Comparison of ENCODE assay signal across 30 mouse cellular contexts in genomic region chr4:140063153-140063671, GRCm38 (mm10).
DNase-seq lines count a peak whose midpoint lies in the region; ATAC-seq lines count a peak whose summit lies in the region.
"Had no signal": no experiment of that assay in that cellular context is flagged by ENCODE, and none has a peak within 500 bp of the region (broad histone marks: within the 10 kb centered on the region; RNA-seq: fewer than 3 reads in every experiment).

No protein-coding gene starts in this region.

- H3K4me3 ChIP-seq in forebrain, embryonic 14.5 days (ENCODE audit: low read depth, low read length): no peak overlapping the region
- no peak overlapping the region for H3K4me3 ChIP-seq in forebrain, embryonic 15.5 days
- no peak overlapping the region for H3K4me3 ChIP-seq in kidney, embryonic 14.5 days (ENCODE audit: low read length)
- H3K4me3 ChIP-seq in kidney, embryonic 16.5 days (ENCODE audit: low read length): no peak overlapping the region
- no peak overlapping the region for H3K4me3 ChIP-seq in limb, embryonic 11.5 days (ENCODE audit: low read depth, low read length)
- H3K4me3 ChIP-seq in limb, embryonic 10.5 days: no peak overlapping the region
- H3K4me3 ChIP-seq: embryonic facial prominence, embryonic 13.5 days; embryonic facial prominence, embryonic 15.5 days; erythroblast, embryonic 14.5 days; forebrain, embryonic 10.5 days; forebrain, embryonic 12.5 days had no signal

- H3K4me1 ChIP-seq in forebrain, embryonic 14.5 days (ENCODE audit: control insufficient read depth, insufficient read depth, low read length): no peaks in the 10 kb centered on the region
- H3K4me1 ChIP-seq in forebrain, embryonic 15.5 days: 0 out of 2 replicates have a peak, but pooled peaks cover 3% of the 10 kb centered on the region
- no peaks in the 10 kb centered on the region for H3K4me1 ChIP-seq in kidney, embryonic 14.5 days (ENCODE audit: control insufficient read depth, insufficient read depth, low read length)
- H3K4me1 ChIP-seq in kidney, embryonic 16.5 days (ENCODE audit: insufficient read depth, low read length): peaks cover 7% of the 10 kb centered on the region; the same call in 1 of the 2 replicates
- no peaks in the 10 kb centered on the region for H3K4me1 ChIP-seq in limb, embryonic 11.5 days (ENCODE audit: control insufficient read depth, insufficient read depth, low read length)
- peaks cover 16% of the 10 kb centered on the region; the same call in 1 of the 2 replicates for H3K4me1 ChIP-seq in limb, embryonic 10.5 days
- H3K4me1 ChIP-seq: embryonic facial prominence, embryonic 15.5 days; forebrain, embryonic 12.5 days had no signal

- H3K27me3 ChIP-seq in forebrain, embryonic 14.5 days (replicated peaks; ENCODE audit: control insufficient read depth, insufficient read depth, low read length): no peaks in the 10 kb centered on the region
- no peaks in the 10 kb centered on the region for H3K27me3 ChIP-seq in forebrain, embryonic 15.5 days
- H3K27me3 ChIP-seq in kidney, embryonic 14.5 days (ENCODE audit: control insufficient read depth, insufficient read depth, low read length): peaks cover 6% of the 10 kb centered on the region
- H3K27me3 ChIP-seq in kidney, embryonic 16.5 days (ENCODE audit: insufficient read depth, low read length): peaks cover 8% of the 10 kb centered on the region
- no peaks in the 10 kb centered on the region for H3K27me3 ChIP-seq in limb, embryonic 11.5 days (ENCODE audit: control insufficient read depth, insufficient read depth, low read length)
- no peaks in the 10 kb centered on the region for H3K27me3 ChIP-seq in limb, embryonic 10.5 days (ENCODE audit: low read depth, poor library complexity, severe bottlenecking)
- H3K27me3 ChIP-seq: CH12.LX; embryonic facial prominence, embryonic 13.5 days; embryonic facial prominence, embryonic 15.5 days; forebrain, embryonic 12.5 days; Patski had no signal

- H3K36me3 ChIP-seq in forebrain, embryonic 14.5 days (ENCODE audit: control insufficient read depth, insufficient read depth, low read length): no peaks in the 10 kb centered on the region
- H3K36me3 ChIP-seq in forebrain, embryonic 15.5 days: no peaks in the 10 kb centered on the region
- H3K36me3 ChIP-seq in kidney, embryonic 14.5 days (ENCODE audit: control insufficient read depth, insufficient read depth, low read length): no peaks in the 10 kb centered on the region
- H3K36me3 ChIP-seq in kidney, embryonic 16.5 days (ENCODE audit: insufficient read depth, low read length): no peaks in the 10 kb centered on the region
- no peaks in the 10 kb centered on the region for H3K36me3 ChIP-seq in limb, embryonic 11.5 days (ENCODE audit: control insufficient read depth, insufficient read depth, low read length)
- no peaks in the 10 kb centered on the region for H3K36me3 ChIP-seq in limb, embryonic 10.5 days
- H3K36me3 ChIP-seq: embryonic facial prominence, embryonic 13.5 days; embryonic facial prominence, embryonic 15.5 days; forebrain, embryonic 10.5 days; forebrain, embryonic 12.5 days; G1E had no signal

- 76% methylated on average over 13 of the region's 13 CpGs for WGBS in forebrain, embryonic 14.5 days
- WGBS in forebrain, embryonic 15.5 days: 77% methylated on average over 13 of the region's 13 CpGs
- 15% methylated on average over 13 of the region's 13 CpGs for WGBS in kidney, embryonic 14.5 days
- WGBS in kidney, embryonic 16.5 days: 22% methylated on average over 13 of the region's 13 CpGs
- WGBS in limb, embryonic 11.5 days: 62% methylated on average over 13 of the region's 13 CpGs
- WGBS in limb, embryonic 10.5 days: 78% methylated on average over 13 of the region's 13 CpGs

- H3K4me2 ChIP-seq in forebrain, embryonic 14.5 days (ENCODE audit: low read length): no peak overlapping the region
- H3K4me2 ChIP-seq in forebrain, embryonic 15.5 days (replicated peaks): no peak overlapping the region
- H3K4me2 ChIP-seq in kidney, embryonic 14.5 days (replicated peaks; ENCODE audit: low read depth, low read length): no peak overlapping the region
- H3K4me2 ChIP-seq in kidney, embryonic 16.5 days (replicated peaks; ENCODE audit: low read depth, low read length): no peak overlapping the region
- no peak overlapping the region for H3K4me2 ChIP-seq in limb, embryonic 11.5 days (ENCODE audit: low read depth, severe bottlenecking)
- H3K4me2 ChIP-seq: embryonic facial prominence, embryonic 13.5 days; embryonic facial prominence, embryonic 15.5 days; forebrain, embryonic 12.5 days had no signal

- H3K9me3 ChIP-seq in forebrain, embryonic 14.5 days (replicated peaks; ENCODE audit: control insufficient read depth, low read length): no peaks in the 10 kb centered on the region
- H3K9me3 ChIP-seq in forebrain, embryonic 15.5 days: no peaks in the 10 kb centered on the region
- peaks cover 10% of the 10 kb centered on the region; the same call in 1 of the 2 replicates for H3K9me3 ChIP-seq in kidney, embryonic 14.5 days (ENCODE audit: control insufficient read depth, low read length)
- peaks cover 6% of the 10 kb centered on the region; the same call in 1 of the 2 replicates for H3K9me3 ChIP-seq in kidney, embryonic 16.5 days (ENCODE audit: low read length)
- no peaks in the 10 kb centered on the region for H3K9me3 ChIP-seq in limb, embryonic 11.5 days (ENCODE audit: control insufficient read depth, low read length)
- H3K9me3 ChIP-seq in limb, embryonic 10.5 days (replicated peaks): no peaks in the 10 kb centered on the region
- H3K9me3 ChIP-seq: embryonic facial prominence, embryonic 15.5 days had no signal

- ATAC-seq in forebrain, embryonic 14.5 days: no peak
- ATAC-seq in forebrain, embryonic 15.5 days (replicated peaks): no peak
- peak; percentile 83 for ATAC-seq in kidney, embryonic 14.5 days (ENCODE audit: low FRiP score, low TSS enrichment)
- ATAC-seq in kidney, embryonic 16.5 days (ENCODE audit: low FRiP score, low TSS enrichment): peak; percentile 70; the same call in 1 of the 2 replicates
- no peak for ATAC-seq in limb, embryonic 11.5 days (ENCODE audit: insufficient number of reproducible peaks, low FRiP score, low TSS enrichment, low read depth)
- ATAC-seq: activated CD4-positive, CD25-positive, alpha-beta regulatory T cell, adult 4 months; CD4-positive, CD25-positive, alpha-beta regulatory T cell, adult 4 months; forebrain, embryonic 16.5 days; Patski had no signal

- no peak for DNase-seq in forebrain, embryonic 14.5 days (ENCODE audit: low spot score)
- no peak for DNase-seq in kidney, postnatal 36 days
- DNase-seq in kidney, adult 8-10 months: no peak
- no peak for DNase-seq in limb, embryonic 11.5 days (ENCODE audit: low spot score)
- DNase-seq in limb, embryonic 10.5 days (ENCODE audit: low spot score): no peak
- DNase-seq: adrenal gland, adult 8-10 months; adrenal gland, postnatal 14 days; adrenal gland, postnatal 36 days; B cell, adult 2 months; cerebellum, adult 11 months; cerebellum, adult 18-20 months; cerebellum, adult 8-10 months; cerebellum, adult 9-11 months; cerebellum, postnatal 14 days; cerebellum, postnatal 36 days; embryo, embryonic 11 days had no signal

- H3K27ac ChIP-seq in forebrain, embryonic 14.5 days (ENCODE audit: low read depth, low read length): 0 out of 2 replicates have a peak overlapping the region, but pooled peaks have one; percentile 18
- H3K27ac ChIP-seq in forebrain, embryonic 15.5 days (replicated peaks): no peak overlapping the region
- H3K27ac ChIP-seq in kidney, embryonic 14.5 days (ENCODE audit: low read depth, low read length): no peak overlapping the region
- no peak overlapping the region for H3K27ac ChIP-seq in kidney, embryonic 16.5 days (ENCODE audit: low read length)
- H3K27ac ChIP-seq in limb, embryonic 11.5 days (replicated peaks; ENCODE audit: low read depth, low read length): no peak overlapping the region
- H3K27ac ChIP-seq in limb, embryonic 10.5 days: no peak overlapping the region
- H3K27ac ChIP-seq: embryonic facial prominence, embryonic 13.5 days; embryonic facial prominence, embryonic 15.5 days; forebrain, embryonic 10.5 days; forebrain, embryonic 12.5 days had no signal

- no peak overlapping the region for H3K9ac ChIP-seq in forebrain, embryonic 14.5 days (ENCODE audit: low read length)
- no peak overlapping the region for H3K9ac ChIP-seq in forebrain, embryonic 15.5 days (replicated peaks)
- H3K9ac ChIP-seq in kidney, embryonic 14.5 days (ENCODE audit: low read depth, low read length): no peak overlapping the region
- no peak overlapping the region for H3K9ac ChIP-seq in kidney, embryonic 16.5 days (replicated peaks; ENCODE audit: low read length)
- H3K9ac ChIP-seq in limb, embryonic 11.5 days (ENCODE audit: low read length): peak overlapping the region; percentile 19; the same call in 1 of the 2 replicates
- H3K9ac ChIP-seq: embryonic facial prominence, embryonic 13.5 days; embryonic facial prominence, embryonic 15.5 days; forebrain, embryonic 12.5 days had no signal

Comparison
In these comparisons a context has a peak if more than half of its experiments do, and no peak if none do; other contexts are left out.
1. ATAC-seq: peak in kidney, embryonic 14.5 days (single experiment) and kidney, embryonic 16.5 days (single experiment); none in forebrain, embryonic 14.5 days (single experiment), forebrain, embryonic 15.5 days (single experiment) and limb, embryonic 11.5 days (single experiment).